Mouse (Mus musculus) spleen, adult 2 months (tissue): ENCODE measurements around the gene Sgip1.

Experiments
- CTCF ChIP-seq: fragments of 200-500 bp; IDR thresholded peaks from 2 replicates; pipeline ENCODE4 v1.5.1; 2011; ENCODE audit warnings: mild to moderate bottlenecking, inconsistent platforms; ENCODE audit not compliant: insufficient read depth, insufficient read length, insufficient replicate concordance; ENCODE audit errors: extremely low read depth
- POLR2A ChIP-seq: fragments of 200-500 bp; IDR thresholded peaks from 2 replicates; pipeline ENCODE4 v1.6.1; 2011; ENCODE audit warnings: low read depth, low read length, inconsistent platforms

DNA sequence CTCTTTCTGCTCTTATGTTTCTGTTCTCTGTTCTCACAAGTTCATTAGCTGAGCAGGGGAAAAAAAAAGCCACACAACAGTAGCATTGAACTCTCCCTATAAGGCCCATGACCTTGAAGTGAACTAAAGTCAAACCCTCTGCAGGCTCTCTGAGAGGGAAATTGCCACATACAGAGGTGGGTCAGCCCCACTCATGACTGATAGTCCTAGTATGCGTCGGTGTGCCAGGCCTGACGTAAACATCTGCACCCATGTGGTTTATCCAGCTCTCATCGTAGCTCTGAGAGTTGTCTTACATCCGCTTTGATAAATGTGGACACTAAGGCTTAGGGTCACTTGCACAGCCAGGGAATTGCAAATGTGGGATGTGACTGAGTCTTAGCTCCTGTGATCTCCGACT lies 38.8 kb downstream of the Sgip1 start:
- no peak for TF ChIP-seq CTCF
- TF ChIP-seq POLR2A = no peak
